ENCODE assay signal across 15 mouse cellular contexts in genomic region chr3:116329023-116329762, GRCm38 (mm10).
DNase-seq lines count a peak whose midpoint lies in the region; ATAC-seq and TF ChIP-seq lines count a peak whose summit lies in the region.
"Had no signal": no experiment of that assay in that cellular context is flagged by ENCODE, and none has a peak within 500 bp of the region (broad histone marks: within the 10 kb centered on the region; RNA-seq: fewer than 3 reads in every experiment).

No protein-coding gene starts in this region.

- H3K4me2 ChIP-seq in liver, postnatal 0 days (ENCODE audit: low read depth, low read length): no peak overlapping the region
- H3K4me2 ChIP-seq in hindbrain, embryonic 13.5 days: no peak overlapping the region
- H3K4me2 ChIP-seq in heart, embryonic 11.5 days: no peak overlapping the region
- H3K4me2 ChIP-seq: liver, embryonic 12.5 days; midbrain, embryonic 12.5 days; stomach, embryonic 15.5 days had no signal

- DNase-seq in liver, postnatal 0 days: no peak
- no peak for DNase-seq in liver
- peak; percentile 58 for DNase-seq in adrenal gland, postnatal 14 days
- peak; percentile 41 for DNase-seq in kidney, postnatal 14 days
- peak; percentile 62 for DNase-seq in retina, embryonic 14.5 days (ENCODE audit: low spot score)
- no peak for DNase-seq in cerebellum, postnatal 4 days (ENCODE audit: low spot score in 2 of 2)
- DNase-seq: cerebellum, adult 9-11 months; forebrain, postnatal 0 days; layer of hippocampus, adult 9-11 months had no signal

- H3K4me3 ChIP-seq in liver, postnatal 0 days (ENCODE audit: low read depth, low read length): no peak overlapping the region
- H3K4me3 ChIP-seq in hindbrain, embryonic 13.5 days: no peak overlapping the region
- H3K4me3 ChIP-seq in heart, embryonic 11.5 days (ENCODE audit: low read depth, low read length): no peak overlapping the region
- H3K4me3 ChIP-seq: liver, embryonic 12.5 days; midbrain, embryonic 12.5 days; stomach, embryonic 15.5 days had no signal

- WGBS in liver, postnatal 0 days (ENCODE audit: insufficient replicate concordance): 85% methylated on average over 18 of the region's 18 CpGs
- 77% methylated on average over 18 of the region's 18 CpGs for WGBS in hindbrain, embryonic 13.5 days
- 87% methylated on average over 18 of the region's 18 CpGs for WGBS in heart, embryonic 11.5 days (ENCODE audit: insufficient replicate concordance)

- ATAC-seq in liver, postnatal 0 days: 0 out of 2 replicates have a peak, but pooled peaks have one; percentile 18
- ATAC-seq in hindbrain, embryonic 13.5 days (ENCODE audit: low FRiP score): no peak
- ATAC-seq in heart, embryonic 11.5 days (replicated peaks; ENCODE audit: insufficient number of reproducible peaks, low FRiP score, low TSS enrichment): no peak
- ATAC-seq: forebrain, postnatal 0 days; hindbrain, embryonic 16.5 days; liver, embryonic 12.5 days had no signal

- no peak for TF ChIP-seq EP300 in liver, postnatal 0 days (IDR thresholded peaks at IDR 0.05; ENCODE audit: low read depth)

- 0 out of 2 replicates have a peak, but pooled peaks cover 4% of the 10 kb centered on the region for H3K36me3 ChIP-seq in liver, postnatal 0 days (replicated peaks; ENCODE audit: insufficient read depth, low read length)
- H3K36me3 ChIP-seq in hindbrain, embryonic 13.5 days: no peaks in the 10 kb centered on the region
- H3K36me3 ChIP-seq in heart, embryonic 11.5 days (ENCODE audit: control insufficient read depth, insufficient read depth, low read length): no peaks in the 10 kb centered on the region
- H3K36me3 ChIP-seq: stomach, embryonic 15.5 days had no signal

- no peak overlapping the region for H3K27ac ChIP-seq in liver, postnatal 0 days (ENCODE audit: low read depth)
- no peak overlapping the region for H3K27ac ChIP-seq in hindbrain, embryonic 13.5 days
- no peak overlapping the region for H3K27ac ChIP-seq in heart, embryonic 11.5 days (ENCODE audit: low read depth, low read length)
- H3K27ac ChIP-seq: liver, embryonic 12.5 days; midbrain, embryonic 12.5 days; stomach, embryonic 15.5 days had no signal

- no peak for TF ChIP-seq CTCF in liver, postnatal 0 days (IDR thresholded peaks at IDR 0.05; ENCODE audit: low read depth)

- H3K9me3 ChIP-seq in liver, postnatal 0 days (ENCODE audit: low read length): no peaks in the 10 kb centered on the region
- H3K9me3 ChIP-seq in hindbrain, embryonic 13.5 days: no peaks in the 10 kb centered on the region
- no peaks in the 10 kb centered on the region for H3K9me3 ChIP-seq in heart, embryonic 11.5 days (replicated peaks; ENCODE audit: control insufficient read depth, low read length)
- H3K9me3 ChIP-seq: liver, embryonic 12.5 days; midbrain, embryonic 12.5 days; stomach, embryonic 15.5 days had no signal

- H3K9ac ChIP-seq in liver, postnatal 0 days (replicated peaks): no peak overlapping the region
- H3K9ac ChIP-seq in hindbrain, embryonic 13.5 days: no peak overlapping the region
- H3K9ac ChIP-seq in heart, embryonic 11.5 days (ENCODE audit: low read depth, low read length): no peak overlapping the region
- H3K9ac ChIP-seq: forebrain, postnatal 0 days; liver, embryonic 12.5 days; midbrain, embryonic 12.5 days; stomach, embryonic 15.5 days had no signal

- no peaks in the 10 kb centered on the region for H3K27me3 ChIP-seq in liver, postnatal 0 days (ENCODE audit: insufficient read depth, low read length)
- H3K27me3 ChIP-seq in hindbrain, embryonic 13.5 days: no peaks in the 10 kb centered on the region
- H3K27me3 ChIP-seq in heart, embryonic 11.5 days (ENCODE audit: control insufficient read depth, insufficient read depth, low read length): no peaks in the 10 kb centered on the region
- H3K27me3 ChIP-seq: liver, embryonic 12.5 days; midbrain, embryonic 12.5 days; stomach, embryonic 15.5 days had no signal

- peaks cover 4% of the 10 kb centered on the region for H3K4me1 ChIP-seq in liver, postnatal 0 days (ENCODE audit: insufficient read depth)
- H3K4me1 ChIP-seq in hindbrain, embryonic 13.5 days (replicated peaks): peaks cover 21% of the 10 kb centered on the region
- no peaks in the 10 kb centered on the region for H3K4me1 ChIP-seq in heart, embryonic 11.5 days (ENCODE audit: control insufficient read depth, insufficient read depth, low read length)
- H3K4me1 ChIP-seq: stomach, embryonic 15.5 days had no signal

Comparison
In these comparisons a context has a peak if more than half of its experiments do, and no peak if none do; other contexts are left out.
1. DNase-seq: peak in adrenal gland, postnatal 14 days (single experiment), kidney, postnatal 14 days (single experiment) and retina, embryonic 14.5 days (single experiment); none in liver, postnatal 0 days (single experiment), liver (single experiment) and cerebellum, postnatal 4 days (0 of 2).